Mouse (Mus musculus): ENCODE measurements around the gene Mog. TPM values are rescaled to one million over a fixed set of nuclear protein-coding genes. Genes with fewer than 3 reads are reported as not detected.

Gene Mog
- polyA plus RNA-seq, 1 experiment from 2014 or later = 0.25 TPM

GRCm38 (mm10) chr17:37047981-37048380 lies 24.8 kb upstream of the Mog start:
- H3K9me3 ChIP-seq (ENCODE audit: control insufficient read depth, low read length) = no peaks in the 10 kb centered on the region
- H3K36me3 ChIP-seq (ENCODE audit: control insufficient read depth, insufficient read depth, low read length) = no peaks in the 10 kb centered on the region
- H3K9ac ChIP-seq (ENCODE audit: low read length) = no peak overlapping the region
- no peak overlapping the region for H3K4me2 ChIP-seq (ENCODE audit: low read depth, severe bottlenecking)
- DNase-seq (ENCODE audit: low spot score) = no peak
- H3K4me1 ChIP-seq (ENCODE audit: control insufficient read depth, insufficient read depth, low read length) = peaks cover 13% of the 10 kb centered on the region
- 41% methylated on average over 3 of the region's 3 CpGs for WGBS
- no peak for ATAC-seq (ENCODE audit: insufficient number of reproducible peaks, low FRiP score, low TSS enrichment, low read depth)
- peaks cover 4% of the 10 kb centered on the region; the same call in 1 of the 2 replicates for H3K27me3 ChIP-seq (ENCODE audit: control insufficient read depth, insufficient read depth, low read length)
- no peak overlapping the region for H3K4me3 ChIP-seq (ENCODE audit: low read depth, low read length)
- no peak overlapping the region for H3K27ac ChIP-seq (replicated peaks; ENCODE audit: low read depth, low read length)

DNA sequence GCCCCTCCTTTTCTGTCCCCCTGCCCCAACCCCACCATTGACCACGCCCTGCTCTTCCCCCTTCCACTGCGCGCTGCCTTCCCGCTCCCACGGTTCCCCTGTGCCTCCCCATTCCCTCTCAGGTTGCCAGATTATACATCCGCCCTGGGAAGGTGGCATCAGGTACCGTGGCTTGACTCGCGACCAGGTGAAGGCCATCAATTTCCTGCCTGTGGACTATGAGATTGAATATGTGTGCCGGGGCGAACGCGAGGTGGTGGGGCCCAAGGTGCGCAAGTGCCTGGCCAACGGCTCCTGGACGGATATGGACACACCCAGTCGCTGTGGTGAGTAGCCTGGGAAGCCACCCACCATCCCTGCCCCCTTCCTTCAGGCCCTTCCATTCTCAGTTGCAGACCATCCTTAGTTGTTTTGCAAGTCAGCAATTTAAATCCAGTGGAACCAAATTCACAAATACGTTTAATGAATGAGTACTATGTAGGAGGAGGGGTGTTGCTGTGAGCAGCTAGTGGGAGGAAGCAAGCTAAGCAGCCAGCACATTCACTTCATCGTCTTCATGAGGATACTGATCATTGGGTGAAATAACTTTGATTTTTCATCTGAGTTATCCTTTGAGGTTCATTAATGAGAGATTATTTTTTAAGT lies 24.3 kb upstream of the Mog start:
- Histone ChIP-seq H3K27ac (replicated peaks; ENCODE audit: low read depth, low read length) (no peak overlapping the region), H3K4me1 (ENCODE audit: control insufficient read depth, insufficient read depth, low read length) (peaks cover 13% of the 10 kb centered on the region), H3K36me3 (ENCODE audit: control insufficient read depth, insufficient read depth, low read length) (no peaks in the 10 kb centered on the region), H3K9me3 (ENCODE audit: control insufficient read depth, low read length) (no peaks in the 10 kb centered on the region), H3K4me3 (ENCODE audit: low read depth, low read length) (peak overlapping the region; percentile 76), H3K27me3 (ENCODE audit: control insufficient read depth, insufficient read depth, low read length) (peaks cover 4% of the 10 kb centered on the region; the same call in 1 of the 2 replicates), H3K4me2 (ENCODE audit: low read depth, severe bottlenecking) (peak overlapping the region; percentile 89), H3K9ac (ENCODE audit: low read length) (peak overlapping the region; percentile 12; the same call in 1 of the 2 replicates)
- DNase-seq (ENCODE audit: low spot score) (peak; percentile 26), ATAC-seq (ENCODE audit: insufficient number of reproducible peaks, low FRiP score, low TSS enrichment, low read depth) (no peak)
- 21% methylated on average over 19 of the region's 19 CpGs for WGBS

DNA sequence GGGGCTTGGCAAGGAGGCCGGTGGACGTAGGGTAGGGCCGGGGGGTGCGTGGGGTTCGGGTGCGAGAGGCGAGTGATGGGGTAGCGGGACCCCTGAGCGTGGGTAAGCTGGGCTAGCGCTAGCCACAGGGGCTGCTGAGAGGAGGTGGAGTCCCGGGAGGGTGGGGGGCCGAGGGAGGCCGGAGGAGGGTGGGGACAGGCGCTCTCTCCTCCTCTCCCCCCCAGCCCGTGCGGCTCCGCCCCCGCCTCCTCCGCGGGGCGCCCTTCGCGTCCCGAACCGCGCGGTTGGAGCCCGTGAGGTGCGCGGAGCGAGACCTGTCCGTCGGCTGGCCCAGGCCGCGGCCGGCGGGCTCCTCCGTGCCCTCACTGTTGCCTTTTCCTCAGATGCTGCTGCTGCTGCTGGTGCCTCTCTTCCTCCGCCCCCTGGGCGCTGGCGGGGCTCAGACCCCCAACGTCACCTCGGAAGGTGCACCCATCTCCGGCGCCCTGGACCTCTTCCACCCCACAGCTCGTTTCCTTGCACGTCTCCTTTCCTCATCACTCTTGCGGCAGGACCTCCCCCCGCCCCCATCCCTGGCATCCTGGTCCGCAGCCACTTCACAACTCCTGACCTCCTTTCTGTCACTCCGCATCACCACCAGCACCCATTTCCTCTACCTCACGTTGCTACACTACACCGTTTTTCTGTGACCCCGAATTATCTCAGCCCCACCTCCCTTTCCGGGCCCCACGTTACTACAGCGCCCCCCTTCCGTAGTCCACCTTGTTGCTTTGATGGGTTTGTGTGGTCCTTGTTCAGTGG lies 23.3 kb upstream of the Mog start:
- H3K27ac ChIP-seq (replicated peaks; ENCODE audit: low read depth, low read length) = peak overlapping the region; percentile 76
- peak overlapping the region; percentile 89 for H3K4me2 ChIP-seq (ENCODE audit: low read depth, severe bottlenecking)
- peaks cover 13% of the 10 kb centered on the region for H3K4me1 ChIP-seq (ENCODE audit: control insufficient read depth, insufficient read depth, low read length)
- DNase-seq (ENCODE audit: low spot score) = peak; percentile 70
- H3K9me3 ChIP-seq (ENCODE audit: control insufficient read depth, low read length) = no peaks in the 10 kb centered on the region
- peak; percentile 67 for ATAC-seq (ENCODE audit: insufficient number of reproducible peaks, low FRiP score, low TSS enrichment, low read depth)
- peak overlapping the region; percentile 94 for H3K9ac ChIP-seq (ENCODE audit: low read length)
- peak overlapping the region; percentile 76 for H3K4me3 ChIP-seq (ENCODE audit: low read depth, low read length)
- no peaks in the 10 kb centered on the region for H3K36me3 ChIP-seq (ENCODE audit: control insufficient read depth, insufficient read depth, low read length)
- H3K27me3 ChIP-seq (ENCODE audit: control insufficient read depth, insufficient read depth, low read length) = peaks cover 4% of the 10 kb centered on the region; the same call in 1 of the 2 replicates
- WGBS = under 1% methylated on average over 32 of the region's 58 CpGs

DNA sequence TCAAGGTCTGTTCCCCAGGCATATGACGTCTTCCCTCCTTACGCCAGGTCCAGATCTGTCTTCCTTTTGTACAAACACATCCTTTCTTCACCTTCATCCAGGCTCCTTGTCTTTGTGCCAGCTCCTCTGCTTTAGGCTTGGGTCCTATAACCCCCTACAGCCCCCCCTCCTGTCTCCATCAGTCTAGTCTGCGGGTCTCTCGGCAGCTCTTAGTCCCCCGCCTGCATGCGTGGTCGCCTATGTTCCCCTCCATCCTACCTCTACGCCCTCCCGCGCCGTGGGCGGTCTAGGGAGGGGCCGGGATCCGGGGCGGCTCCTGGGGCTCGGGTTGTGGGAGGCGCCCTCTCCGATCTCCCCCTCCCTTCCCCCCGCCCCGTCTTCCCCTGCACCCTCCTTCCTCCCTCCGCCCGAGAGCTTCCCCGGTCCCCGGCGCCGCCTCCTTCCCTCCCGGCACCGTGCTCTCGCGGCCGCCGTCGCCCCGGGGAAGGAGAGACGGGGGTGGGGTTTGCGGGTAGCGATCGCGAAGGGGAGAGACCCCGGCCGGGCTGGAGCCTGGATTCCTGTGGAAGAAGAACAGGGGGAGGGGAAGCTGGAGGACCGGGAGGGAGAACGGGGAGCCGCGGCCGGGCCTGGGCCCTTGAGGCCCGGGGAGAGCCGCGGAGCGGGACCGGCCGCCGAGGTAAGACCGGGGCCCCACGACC lies 22.6 kb upstream of the Mog start, which contains the start of gene Gabbr1:
TSS of gene Gabbr1 (plus strand) at position 356 of the 701 bp plus-strand sequence.
- WGBS = under 1% methylated on average over 48 of the region's 55 CpGs
- Histone ChIP-seq H3K4me1 (ENCODE audit: control insufficient read depth, insufficient read depth, low read length) (peaks cover 13% of the 10 kb centered on the region), H3K36me3 (ENCODE audit: control insufficient read depth, insufficient read depth, low read length) (no peaks in the 10 kb centered on the region), H3K4me2 (ENCODE audit: low read depth, severe bottlenecking) (peak within 1 kb of the TSS; percentile 89), H3K9me3 (ENCODE audit: control insufficient read depth, low read length) (no peaks in the 10 kb centered on the region), H3K27me3 (ENCODE audit: control insufficient read depth, insufficient read depth, low read length) (peaks cover 4% of the 10 kb centered on the region; the same call in 1 of the 2 replicates), H3K9ac (ENCODE audit: low read length) (peak within 1 kb of the TSS; percentile 94), H3K27ac (replicated peaks; ENCODE audit: low read depth, low read length) (peak within 1 kb of the TSS; percentile 76), H3K4me3 (ENCODE audit: low read depth, low read length) (peak within 1 kb of the TSS; percentile 76)
- ATAC-seq (ENCODE audit: insufficient number of reproducible peaks, low FRiP score, low TSS enrichment, low read depth) (peak; percentile 80), DNase-seq (ENCODE audit: low spot score) (peak; percentile 85)

DNA sequence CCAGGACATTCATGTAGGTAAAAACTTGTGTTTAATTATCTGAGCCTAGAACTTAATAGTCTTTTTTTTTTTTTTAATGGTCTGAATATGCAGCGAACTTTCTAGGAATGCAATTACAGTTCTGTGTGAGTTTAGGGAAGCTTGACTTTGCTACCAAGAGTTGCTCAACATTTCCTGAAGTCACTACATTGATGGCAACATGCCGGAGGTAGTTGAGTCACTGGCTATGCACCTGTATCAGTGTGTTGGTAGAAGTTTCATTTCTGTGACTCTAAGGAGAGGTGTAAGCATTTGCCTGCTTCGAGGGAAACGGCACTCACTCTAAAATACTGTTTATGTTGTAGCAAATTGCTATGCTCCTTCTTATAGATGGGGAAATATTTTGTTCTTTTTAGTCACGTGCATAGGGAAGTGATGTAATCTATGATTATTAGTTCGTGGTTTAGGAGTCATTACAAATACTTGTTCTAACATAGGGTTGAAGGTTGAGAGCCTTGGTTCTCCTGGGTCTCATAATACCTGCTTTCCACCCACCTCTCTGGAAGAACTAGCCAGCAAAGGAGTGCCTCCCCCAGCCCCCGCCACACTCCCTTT lies 21.6 kb upstream of the Mog start:
- H3K4me2 ChIP-seq (ENCODE audit: low read depth, severe bottlenecking) = peak overlapping the region; percentile 89; the same call in 1 of the 2 replicates
- H3K27ac ChIP-seq (replicated peaks; ENCODE audit: low read depth, low read length) = no peak overlapping the region
- WGBS = 81% methylated on average over 7 of the region's 7 CpGs
- no peaks in the 10 kb centered on the region for H3K9me3 ChIP-seq (ENCODE audit: control insufficient read depth, low read length)
- no peak overlapping the region for H3K9ac ChIP-seq (ENCODE audit: low read length)
- no peaks in the 10 kb centered on the region for H3K36me3 ChIP-seq (ENCODE audit: control insufficient read depth, insufficient read depth, low read length)
- peak overlapping the region; percentile 76 for H3K4me3 ChIP-seq (ENCODE audit: low read depth, low read length)
- ATAC-seq (ENCODE audit: insufficient number of reproducible peaks, low FRiP score, low TSS enrichment, low read depth) (no peak), DNase-seq (ENCODE audit: low spot score) (no peak)
- peaks cover 9% of the 10 kb centered on the region for H3K4me1 ChIP-seq (ENCODE audit: control insufficient read depth, insufficient read depth, low read length)
- H3K27me3 ChIP-seq (ENCODE audit: control insufficient read depth, insufficient read depth, low read length) = peaks cover 4% of the 10 kb centered on the region; the same call in 1 of the 2 replicates

DNA sequence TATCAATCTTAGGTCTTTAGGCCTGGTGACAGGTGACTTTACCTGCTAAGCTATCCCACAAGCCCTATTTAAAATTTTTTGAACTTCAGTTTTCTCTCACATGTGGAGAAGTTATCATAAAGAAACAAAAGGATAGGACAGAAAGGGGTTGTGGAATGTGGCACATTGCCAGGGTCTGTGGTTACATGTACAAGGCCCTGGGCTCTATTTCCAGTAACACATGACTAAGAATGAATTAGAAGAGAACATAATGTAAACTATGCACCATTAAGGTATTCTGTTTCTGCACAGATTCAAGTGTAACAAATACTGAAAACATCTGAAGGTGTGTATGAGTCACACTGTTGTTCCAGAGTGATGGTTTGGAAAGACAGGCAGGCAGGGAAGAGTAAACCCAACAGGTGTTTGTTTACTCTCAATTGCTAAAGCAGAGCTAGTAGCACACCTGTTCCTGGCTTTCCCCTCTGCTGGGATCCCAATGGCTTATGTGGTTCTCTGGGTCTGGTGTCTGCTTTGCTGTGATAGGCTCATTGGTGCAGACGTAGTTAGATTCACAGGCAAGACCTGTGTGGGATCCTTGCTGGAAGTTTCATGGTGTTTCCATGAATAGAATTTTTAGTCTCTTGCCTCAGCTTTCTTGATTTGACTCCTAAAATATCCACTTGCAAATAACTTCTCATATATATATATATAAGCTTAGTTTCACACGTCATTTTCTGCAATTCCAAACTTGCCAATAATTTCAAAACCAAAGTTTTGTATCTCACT lies 16.1 kb upstream of the Mog start:
- Histone ChIP-seq H3K9ac (ENCODE audit: low read length) (no peak overlapping the region), H3K4me2 (ENCODE audit: low read depth, severe bottlenecking) (no peak overlapping the region), H3K9me3 (ENCODE audit: control insufficient read depth, low read length) (no peaks in the 10 kb centered on the region), H3K4me3 (ENCODE audit: low read depth, low read length) (no peak overlapping the region), H3K27me3 (ENCODE audit: control insufficient read depth, insufficient read depth, low read length) (no peaks in the 10 kb centered on the region), H3K4me1 (ENCODE audit: control insufficient read depth, insufficient read depth, low read length) (no peaks in the 10 kb centered on the region), H3K36me3 (ENCODE audit: control insufficient read depth, insufficient read depth, low read length) (no peaks in the 10 kb centered on the region), H3K27ac (replicated peaks; ENCODE audit: low read depth, low read length) (no peak overlapping the region)
- DNase-seq (ENCODE audit: low spot score) = no peak
- 72% methylated on average over 2 of the region's 2 CpGs for WGBS
- ATAC-seq (ENCODE audit: insufficient number of reproducible peaks, low FRiP score, low TSS enrichment, low read depth) = no peak

- peak overlapping the region; percentile 22 for H3K4me3 ChIP-seq (ENCODE audit: low read depth, low read length)
- no peaks in the 10 kb centered on the region for H3K36me3 ChIP-seq (ENCODE audit: control insufficient read depth, insufficient read depth, low read length)
- 72% methylated on average over 8 of the region's 8 CpGs for WGBS
- H3K27ac ChIP-seq (replicated peaks; ENCODE audit: low read depth, low read length) = peak overlapping the region; percentile 78
- H3K4me1 ChIP-seq (ENCODE audit: control insufficient read depth, insufficient read depth, low read length) = no peaks in the 10 kb centered on the region
- peak; percentile 24; the same call in 1 of the 2 replicates for ATAC-seq (ENCODE audit: insufficient number of reproducible peaks, low FRiP score, low TSS enrichment, low read depth)
- no peaks in the 10 kb centered on the region for H3K27me3 ChIP-seq (ENCODE audit: control insufficient read depth, insufficient read depth, low read length)
- H3K9me3 ChIP-seq (ENCODE audit: control insufficient read depth, low read length) = no peaks in the 10 kb centered on the region
- H3K4me2 ChIP-seq (ENCODE audit: low read depth, severe bottlenecking) = peak overlapping the region; percentile 34
- no peak for DNase-seq (ENCODE audit: low spot score)
- peak overlapping the region; percentile 38 for H3K9ac ChIP-seq (ENCODE audit: low read length)
Measured at GRCm38 (mm10) chr17:37029162-37029561, 6.0 kb upstream of the Mog start.
